Mouse (Mus musculus) intestine, embryonic 14.5 days (tissue): Measurements from ENCODE around the gene Chek2. TPM values are rescaled to one million over a fixed set of nuclear protein-coding genes. Genes with fewer than 3 reads are reported as not detected.
A peak's percentile ranks its signal among the peaks of the same experiment; 100 is the strongest.
"Not testable (repeated sequence)": the region's sequence is repeated elsewhere in the genome, so short reads cannot be mapped to it uniquely, and the experiment has no call there.

Experiments
- ATAC-seq: fragments of 200-750 bp; cut with Nextera tagmentation; replicated peaks from 2 replicates; pipeline ENCODE4 v1.8.0; 2017; ENCODE audit warnings: low read depth, moderate number of reproducible peaks, moderate TSS enrichment, moderate library complexity; ENCODE audit not compliant: low FRiP score, low TSS enrichment
- DNase-seq: peaks from one replicate; pipeline ENCODE4 v3.0.0-alpha.2; 2018; ENCODE audit warnings: low spot score
- H3K27ac ChIP-seq: fragments of 300-500 bp; sonication (generic); 2 replicates; pipeline ENCODE4 v1.5.1; 2014; ENCODE audit warnings: low read depth, mild to moderate bottlenecking, control low read depth
- H3K27me3 ChIP-seq: fragments of 300-500 bp; sonication (generic); replicated peaks from 2 replicates; pipeline ENCODE4 v1.6.1; 2014; ENCODE audit warnings: low read length, control low read depth; ENCODE audit not compliant: control insufficient read depth, insufficient read depth
- H3K36me3 ChIP-seq: fragments of 300-500 bp; sonication (generic); 2 replicates; pipeline ENCODE4 v1.6.1; 2014; ENCODE audit warnings: low read length, control low read depth; ENCODE audit not compliant: control insufficient read depth, insufficient read depth
- H3K4me1 ChIP-seq: fragments of 300-500 bp; sonication (generic); replicated peaks from 2 replicates; pipeline ENCODE4 v1.6.1; 2014; ENCODE audit warnings: low read length, control low read depth, mixed read lengths; ENCODE audit not compliant: control insufficient read depth, insufficient read depth
- H3K4me2 ChIP-seq: fragments of 300-500 bp; sonication (generic); 2 replicates; pipeline ENCODE4 v1.6.1; 2014; ENCODE audit warnings: low read length
- H3K4me3 ChIP-seq: fragments of 300-500 bp; sonication (generic); 2 replicates; pipeline ENCODE4 v1.5.1; 2014; ENCODE audit warnings: low read depth, low read length, control low read depth, mixed read lengths
- H3K9ac ChIP-seq: fragments of 300-500 bp; sonication (generic); 2 replicates; pipeline ENCODE4 v1.6.1; 2014; ENCODE audit warnings: mild to moderate bottlenecking, low read length
- H3K9me3 ChIP-seq: fragments of 300-500 bp; sonication (generic); 2 replicates; pipeline ENCODE4 v1.6.1; 2016; ENCODE audit warnings: low read length, control low read depth; ENCODE audit not compliant: control insufficient read depth
- WGBS: fragments of 180-500 bp; shearing (Covaris S2); extraction: QIAGEN DNeasy Blood & Tissue Kit; methylation state at CpG from one replicate; pipeline ENCODE4 v1.1.7; 2014; 5-methylcytosine and 5-hydroxymethylcytosine counted together
- polyA plus RNA-seq: library from polyadenylated mRNA; unstranded; fragments of >200 nt; fragmentation: Nextera tagmentation; extraction: Ambion mirVana; gene quantifications from 2 replicates; pipeline ENCODE4 v1.2.1, GENCODE M21; 2014

Gene Chek2
- polyA plus RNA-seq, 1 experiment from 2014 or later = 37.8 TPM

DNA sequence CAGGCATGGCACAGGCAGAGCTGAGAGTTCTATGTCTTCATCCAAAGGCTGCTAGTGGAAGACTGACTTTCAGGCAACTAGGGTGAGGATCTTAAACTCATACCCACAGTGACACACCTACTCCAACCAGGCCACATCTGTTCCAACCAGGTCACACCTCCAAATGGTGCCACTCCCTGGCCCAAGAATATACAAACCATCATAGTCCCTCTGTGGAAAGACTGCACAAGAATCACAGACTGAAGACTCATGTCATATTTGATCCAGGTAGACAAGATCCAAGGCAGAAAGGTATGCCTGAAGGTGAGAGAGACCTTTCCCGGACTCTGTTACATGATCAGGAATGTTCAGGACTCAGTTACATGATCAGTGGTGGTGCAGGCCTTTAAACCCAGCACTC is 38.7 kb downstream of the Chek2 start:
- DNase-seq, H3K4me2 ChIP-seq, ATAC-seq, H3K27me3 ChIP-seq, H3K4me3 ChIP-seq, H3K9ac ChIP-seq, H3K27ac ChIP-seq, H3K4me1 ChIP-seq, H3K9me3 ChIP-seq, H3K36me3 ChIP-seq: not testable (repeated sequence)
- WGBS = 92% methylated on average over 1 of the region's 1 CpGs

DNA sequence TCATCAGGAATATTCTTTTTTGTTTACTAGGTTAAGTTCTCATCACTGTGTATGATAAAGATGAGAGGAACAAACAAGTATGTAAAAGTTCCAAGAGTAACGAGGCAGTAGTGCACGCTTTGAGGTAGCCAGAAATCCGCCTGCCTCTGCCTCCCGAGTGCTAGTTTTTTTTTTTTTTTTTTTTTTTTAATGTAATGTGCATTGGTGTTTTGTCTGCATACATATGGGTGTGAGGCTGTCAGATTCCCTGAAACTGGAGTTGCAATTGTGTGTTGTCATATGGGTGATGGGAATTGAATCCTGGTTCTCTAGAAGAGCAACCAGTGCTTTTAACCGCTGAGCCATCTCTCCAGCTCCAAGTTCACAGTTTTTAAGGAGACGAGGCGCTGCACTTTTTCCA is 39.3 kb downstream of the Chek2 start:
- Histone ChIP-seq H3K9ac (peak overlapping the region; percentile 90), H3K36me3 (no peaks in the 10 kb centered on the region), H3K27ac (peak overlapping the region; percentile 77), H3K4me3 (peak overlapping the region; percentile 74), H3K9me3 (no peaks in the 10 kb centered on the region), H3K4me2 (peak overlapping the region; percentile 89), H3K27me3 (no peaks in the 10 kb centered on the region), H3K4me1 (peaks cover 6% of the 10 kb centered on the region; the same call in 1 of the 2 replicates)
- 64% methylated on average over 7 of the region's 7 CpGs for WGBS
- no peak for DNase-seq
- ATAC-seq = no peak

DNA sequence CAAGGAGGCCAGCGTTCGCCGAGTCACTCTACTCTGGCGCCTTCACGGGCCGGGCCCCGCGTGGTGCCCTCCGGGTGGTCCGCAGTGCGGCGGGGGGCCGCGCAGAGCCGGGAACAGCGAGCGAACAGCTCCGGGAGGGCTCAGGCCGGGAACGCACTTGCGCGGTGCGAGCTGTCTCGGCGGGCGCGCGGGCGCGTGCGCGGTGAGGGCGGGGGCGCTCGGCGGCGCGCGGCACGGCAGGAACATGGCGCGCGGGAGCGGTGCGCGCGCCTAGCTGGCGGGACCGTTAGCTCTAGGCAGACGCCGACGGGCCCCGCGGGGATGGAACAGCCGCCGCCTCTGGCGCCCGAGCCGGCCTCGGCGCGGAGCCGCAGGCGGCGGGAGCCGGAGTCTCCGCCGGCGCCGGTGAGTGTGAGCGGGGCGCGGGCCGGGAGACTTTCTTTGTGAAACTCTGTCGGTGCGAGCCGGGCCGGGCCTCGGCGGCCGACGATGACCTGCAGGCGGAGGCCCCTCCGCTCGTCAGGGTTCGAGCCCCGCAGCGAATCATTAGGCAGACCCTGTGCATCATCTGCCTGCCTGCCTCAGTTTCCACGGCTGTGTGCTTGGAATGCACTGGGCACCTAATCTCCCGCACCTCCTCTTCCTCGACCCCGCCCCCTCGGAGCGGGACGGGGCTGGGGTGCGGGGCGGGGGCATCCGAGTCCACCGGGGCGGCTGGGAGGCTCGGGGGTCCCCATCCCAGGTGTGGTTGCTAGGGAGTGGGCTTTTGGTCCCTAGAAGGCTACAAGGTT is 40.0 kb downstream of the Chek2 start, which contains the start of gene Ttc28:
Gene Ttc28, plus strand, starts transcription at position 220 of the 791 bp plus-strand sequence.
- H3K36me3 ChIP-seq = no peaks in the 10 kb centered on the region; the same call in 1 of the 2 replicates
- WGBS = under 1% methylated on average over 85 of the region's 101 CpGs
- peak within 1 kb of the TSS; percentile 74 for H3K4me3 ChIP-seq
- peak within 1 kb of the TSS; percentile 77 for H3K27ac ChIP-seq
- peak within 1 kb of the TSS; percentile 89 for H3K4me2 ChIP-seq
- ATAC-seq (peak; percentile 91), DNase-seq (peak; percentile 94)
- H3K27me3 ChIP-seq = no peaks in the 10 kb centered on the region
- peak within 1 kb of the TSS; percentile 90 for H3K9ac ChIP-seq
- H3K9me3 ChIP-seq = no peaks in the 10 kb centered on the region
- peaks cover 6% of the 10 kb centered on the region; the same call in 1 of the 2 replicates for H3K4me1 ChIP-seq

DNA sequence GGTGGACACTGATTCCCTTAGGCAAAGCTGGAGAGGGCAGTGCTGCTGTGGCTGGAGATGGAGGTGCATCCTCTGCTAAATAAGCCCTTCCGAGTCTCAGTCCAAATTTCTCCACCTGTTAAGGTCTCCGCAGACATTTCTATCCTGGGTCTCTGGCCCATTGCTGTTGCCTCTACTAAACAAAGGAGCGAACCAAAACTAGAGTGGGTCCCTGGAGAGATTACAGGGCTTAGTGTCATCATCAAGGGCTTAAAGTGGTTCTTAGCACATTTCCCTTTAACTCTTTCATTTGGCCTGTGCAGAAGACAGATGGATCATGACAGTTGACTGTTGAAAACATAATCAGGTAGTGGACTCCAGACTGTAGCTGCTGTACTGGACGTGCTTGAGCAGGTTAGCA is 48.8 kb downstream of the Chek2 start:
- WGBS = 87% methylated on average over 4 of the region's 4 CpGs

DNA sequence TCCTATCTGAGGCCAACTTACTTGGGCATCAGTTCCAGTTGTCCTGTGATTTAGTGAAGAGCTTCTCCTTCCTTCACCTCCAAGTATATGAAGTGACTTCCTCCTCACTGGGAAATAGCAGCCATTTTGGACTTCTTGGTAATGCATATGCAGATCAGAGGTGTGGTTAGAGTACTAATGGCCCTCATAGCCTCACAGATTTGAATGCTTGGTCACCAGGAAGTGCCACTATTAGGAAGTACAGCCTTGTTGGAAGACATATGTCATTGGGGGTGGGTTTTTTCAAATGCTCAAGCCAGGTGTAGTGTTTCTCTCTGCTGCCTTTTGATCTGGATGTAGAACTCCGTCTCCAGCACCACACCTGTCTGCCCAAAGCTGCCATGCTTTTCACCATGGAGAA is 50.2 kb downstream of the Chek2 start:
- Histone ChIP-seq H3K4me3 (no peak overlapping the region), H3K36me3 (peaks cover 30% of the 10 kb centered on the region), H3K9ac (no peak overlapping the region), H3K27me3 (no peaks in the 10 kb centered on the region), H3K27ac (no peak overlapping the region), H3K4me2 (no peak overlapping the region), H3K9me3 (no peaks in the 10 kb centered on the region), H3K4me1 (no peaks in the 10 kb centered on the region)
- WGBS = 83% methylated on average over 1 of the region's 1 CpGs
- ATAC-seq (no peak), DNase-seq (no peak)

More for the DNA sequence above, 48.8 kb downstream of the Chek2 start:
- ATAC-seq (no peak), DNase-seq (no peak)
- Histone ChIP-seq H3K9ac (no peak overlapping the region), H3K36me3 (peaks cover 19% of the 10 kb centered on the region), H3K4me3 (no peak overlapping the region), H3K9me3 (no peaks in the 10 kb centered on the region), H3K4me2 (no peak overlapping the region), H3K4me1 (no peaks in the 10 kb centered on the region), H3K27me3 (no peaks in the 10 kb centered on the region), H3K27ac (no peak overlapping the region)

DNA sequence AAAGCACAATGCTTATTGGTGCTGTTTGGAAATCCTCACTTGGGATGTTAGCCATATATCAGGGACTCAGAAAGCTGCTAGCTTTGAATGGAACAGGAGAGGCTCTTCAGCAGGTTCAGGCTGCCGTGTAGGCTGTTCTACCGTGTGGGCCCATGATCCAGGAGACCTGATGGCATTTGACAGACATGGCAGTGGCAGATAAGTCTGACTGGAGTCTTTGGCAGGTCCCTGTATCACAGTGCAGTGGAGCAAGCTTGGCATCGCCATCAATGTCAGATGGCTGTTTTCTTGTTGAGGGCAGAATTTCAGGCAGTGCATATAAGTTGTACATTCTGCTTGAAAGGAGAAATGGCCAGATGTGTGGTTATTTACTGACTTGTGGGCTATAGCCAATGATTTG is 50.8 kb downstream of the Chek2 start:
- 87% methylated on average over 3 of the region's 3 CpGs for WGBS
- Histone ChIP-seq H3K4me1 (no peaks in the 10 kb centered on the region), H3K4me3 (no peak overlapping the region), H3K9ac (no peak overlapping the region), H3K27ac (no peak overlapping the region), H3K36me3 (peaks cover 33% of the 10 kb centered on the region), H3K27me3 (no peaks in the 10 kb centered on the region), H3K4me2 (no peak overlapping the region), H3K9me3 (no peaks in the 10 kb centered on the region)
- ATAC-seq (no peak), DNase-seq (no peak)

DNA sequence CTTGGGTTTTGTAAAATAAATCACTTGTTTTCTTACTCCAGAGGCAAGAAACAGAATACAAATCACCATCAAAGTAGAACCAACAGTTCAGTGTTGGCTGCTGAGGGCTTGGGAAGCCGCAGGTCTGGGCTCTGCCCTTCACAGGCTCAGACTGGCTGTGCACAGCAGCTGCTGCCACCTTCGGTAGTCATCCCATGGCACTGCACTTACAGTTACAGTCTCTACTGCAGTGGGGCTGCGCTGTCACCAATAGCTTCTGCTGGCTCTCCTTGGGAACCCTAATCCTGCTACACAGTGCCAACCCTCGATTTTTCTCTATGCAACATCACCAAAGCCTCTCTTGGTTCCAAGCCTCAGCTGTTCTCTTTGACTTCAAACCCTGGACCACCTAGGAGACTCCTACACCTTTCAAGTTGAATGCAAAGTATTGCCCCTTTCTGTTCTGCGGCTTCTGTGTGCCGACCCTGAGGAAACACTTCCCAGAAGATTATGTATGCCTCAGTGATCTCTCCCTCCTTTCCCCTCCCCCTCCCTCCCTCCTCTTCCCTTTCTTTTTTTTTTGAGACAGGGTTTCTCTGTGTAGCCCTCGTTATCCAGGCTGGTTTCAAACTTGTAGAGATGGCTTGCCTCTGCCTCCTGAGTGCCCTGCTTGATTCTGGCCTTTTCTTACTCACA is 57.5 kb downstream of the Chek2 start:
- Histone ChIP-seq H3K36me3 (peaks cover 42% of the 10 kb centered on the region), H3K4me3 (no peak overlapping the region), H3K9ac (no peak overlapping the region), H3K27me3 (no peaks in the 10 kb centered on the region), H3K27ac (no peak overlapping the region), H3K4me1 (no peaks in the 10 kb centered on the region), H3K4me2 (no peak overlapping the region), H3K9me3 (no peaks in the 10 kb centered on the region)
- ATAC-seq = no peak
- no peak for DNase-seq
- WGBS = 62% methylated on average over 7 of the region's 7 CpGs

DNA sequence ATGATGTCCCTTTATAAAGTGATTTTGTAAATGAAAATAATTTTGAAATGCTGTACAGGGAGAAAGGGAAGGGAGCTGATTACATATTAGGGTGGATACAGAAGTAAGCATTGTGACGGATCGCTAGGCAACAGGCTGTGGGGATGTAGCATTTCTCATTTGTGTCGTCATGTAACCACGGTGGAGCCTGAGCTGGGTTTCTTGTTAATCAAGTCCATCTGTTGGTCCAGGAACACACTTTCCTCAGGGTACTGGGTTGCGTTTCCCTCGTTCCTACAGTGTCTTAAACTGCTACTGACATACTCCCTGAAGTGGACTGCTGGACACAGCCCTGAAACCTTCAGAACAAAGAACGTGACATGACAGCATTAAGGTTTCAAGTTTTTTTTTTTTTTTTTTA is 58.4 kb downstream of the Chek2 start:
- peaks cover 35% of the 10 kb centered on the region for H3K36me3 ChIP-seq
- DNase-seq = no peak

More for the DNA sequence above, 58.4 kb downstream of the Chek2 start:
- no peak overlapping the region for H3K4me3 ChIP-seq
- no peaks in the 10 kb centered on the region for H3K9me3 ChIP-seq
- H3K27ac ChIP-seq = no peak overlapping the region
- H3K9ac ChIP-seq = no peak overlapping the region
- H3K4me1 ChIP-seq = no peaks in the 10 kb centered on the region
- 77% methylated on average over 7 of the region's 7 CpGs for WGBS
- H3K27me3 ChIP-seq = no peaks in the 10 kb centered on the region
- no peak overlapping the region for H3K4me2 ChIP-seq
- no peak for ATAC-seq
